In the genomic region with DNA sequence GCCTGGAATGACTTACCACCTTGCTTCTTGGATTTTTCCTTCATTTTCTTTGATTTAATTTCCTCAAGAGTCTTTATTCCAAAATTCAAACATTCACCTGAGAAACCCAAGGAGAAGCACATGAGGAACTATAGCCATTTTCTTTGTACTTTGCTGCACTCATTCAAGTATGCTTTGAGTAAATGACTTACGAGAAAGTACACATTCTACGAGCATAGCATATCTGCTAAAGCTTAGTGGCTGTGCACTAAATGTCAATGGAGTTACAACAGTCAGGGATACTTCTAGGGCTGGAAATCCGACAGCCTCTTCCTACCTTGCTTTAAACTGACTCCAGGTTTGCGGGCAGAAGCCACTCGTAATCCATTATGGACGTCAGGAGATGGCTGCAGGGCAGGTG, we compare ENCODE assay signal across 19 mouse cellular contexts. TPM values are rescaled to one million over a fixed set of nuclear protein-coding genes. Genes with fewer than 3 reads are reported as not detected.
"Had no signal": no experiment of that assay in that cellular context is flagged by ENCODE, and none has a peak within 500 bp of the region (broad histone marks: within the 10 kb centered on the region; RNA-seq: fewer than 3 reads in every experiment).

No protein-coding gene starts in this region.

- H3K9ac ChIP-seq: liver, embryonic 13.5 days; liver, embryonic 15.5 days; liver, postnatal 0 days; lung, embryonic 14.5 days; midbrain, embryonic 12.5 days; midbrain, embryonic 15.5 days; neural tube, embryonic 12.5 days; stomach, embryonic 15.5 days had no signal

- H3K4me2 ChIP-seq: liver, embryonic 11.5 days; liver, embryonic 13.5 days; liver, embryonic 15.5 days; lung, embryonic 14.5 days; midbrain, embryonic 12.5 days; midbrain, embryonic 15.5 days; neural tube, embryonic 12.5 days; stomach, embryonic 15.5 days had no signal

- ATAC-seq: liver, postnatal 0 days; midbrain, embryonic 15.5 days had no signal

- H3K27ac ChIP-seq: liver, embryonic 13.5 days; liver, embryonic 15.5 days; macrophage; midbrain, embryonic 12.5 days; midbrain, embryonic 15.5 days; neural tube, embryonic 12.5 days; stomach, embryonic 15.5 days; stomach, postnatal 0 days had no signal

- DNase-seq: liver, embryonic 13.5 days; liver, postnatal 0 days; lung, embryonic 14.5 days; lung, postnatal 14 days; right cerebral cortex, postnatal 14 days; thymus, adult 2 months; thymus, postnatal 25 days; thymus, postnatal 4 days had no signal

- H3K4me3 ChIP-seq: liver, embryonic 13.5 days; liver, embryonic 15.5 days; megakaryocyte, embryonic 14.5 days; midbrain, embryonic 12.5 days; midbrain, embryonic 15.5 days; neural tube, embryonic 12.5 days; stomach, embryonic 15.5 days had no signal

- H3K9me3 ChIP-seq: liver, embryonic 13.5 days; liver, embryonic 15.5 days; megakaryocyte, embryonic 14.5 days; midbrain, embryonic 12.5 days; midbrain, embryonic 15.5 days; neural tube, embryonic 12.5 days; stomach, embryonic 15.5 days had no signal

- H3K4me1 ChIP-seq: liver, embryonic 13.5 days; liver, embryonic 15.5 days; midbrain, embryonic 12.5 days; midbrain, embryonic 15.5 days; neural tube, embryonic 12.5 days; stomach, embryonic 15.5 days had no signal

- H3K27me3 ChIP-seq: liver, embryonic 13.5 days; liver, embryonic 15.5 days; megakaryocyte, embryonic 14.5 days; midbrain, embryonic 12.5 days; midbrain, embryonic 15.5 days; neural tube, embryonic 12.5 days; stomach, embryonic 15.5 days had no signal

RNA-seq across cellular contexts. Expression of gene Zbed6, which starts 22.2 kb away (rescaled TPM):
- polyA plus RNA-seq: liver, embryonic 11.5 days; liver, embryonic 13.5 days; liver, embryonic 15.5 days; lung, embryonic 14.5 days; midbrain, embryonic 12.5 days; midbrain, embryonic 15.5 days; neural tube, embryonic 12.5 days; neural tube, embryonic 14.5 days; stomach, embryonic 15.5 days; stomach, postnatal 0 days had no signal

RNA-seq across cellular contexts. Expression of gene Lax1, which starts 51.4 kb away (rescaled TPM):
- polyA plus RNA-seq: macrophage; midbrain, postnatal 0 days; neural tube, embryonic 12.5 days had no signal
